Mouse (Mus musculus): Measurements from ENCODE around the gene Fgf14.

DNA sequence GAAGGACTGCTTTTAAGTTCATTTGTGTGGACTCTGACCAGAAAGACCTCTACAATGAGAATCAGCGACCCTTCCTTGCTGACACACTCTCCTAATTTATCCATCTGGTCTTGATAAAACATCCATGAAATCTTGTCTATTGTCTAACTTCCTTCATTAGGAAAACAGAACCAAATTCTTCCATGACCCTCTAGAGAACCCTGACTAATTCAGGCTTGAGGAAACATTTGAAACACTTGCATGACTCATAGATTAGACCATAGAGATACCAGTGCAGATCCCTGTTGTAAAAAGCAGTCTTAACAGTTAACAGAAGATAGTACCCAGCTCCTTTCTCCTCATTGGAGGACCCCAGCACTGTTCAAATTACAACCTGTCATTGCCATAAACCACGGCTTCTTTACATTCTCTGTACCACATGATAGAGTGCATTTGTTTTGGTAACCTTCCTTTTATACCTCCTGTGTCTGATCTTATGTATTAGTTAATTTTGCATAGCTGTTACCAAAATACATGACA, 412.3 kb downstream of the Fgf14 start:
- no peak for TF ChIP-seq CTCF (IDR thresholded peaks at IDR 0.05; ENCODE audit: insufficient read depth, low read depth, low read length)
- no peak for TF ChIP-seq POLR2A (IDR thresholded peaks at IDR 0.05; ENCODE audit: insufficient read depth, low read depth, low read length)
